Mouse (Mus musculus) heart, adult 2 months (tissue): ENCODE data around the gene Pdpk1.

Source experiments
- EP300 ChIP-seq: fragments of 200-500 bp; IDR thresholded peaks from 2 replicates; pipeline ENCODE4 v1.6.1; 2011; ENCODE audit warnings: low read depth, low read length, control low read depth; ENCODE audit not compliant: insufficient read depth
- POLR2A ChIP-seq: fragments of 200-500 bp; IDR thresholded peaks from 2 replicates; pipeline ENCODE4 v1.6.1; 2011; ENCODE audit warnings: mild to moderate bottlenecking, low read depth, low read length, control low read depth; ENCODE audit not compliant: insufficient read depth

DNA sequence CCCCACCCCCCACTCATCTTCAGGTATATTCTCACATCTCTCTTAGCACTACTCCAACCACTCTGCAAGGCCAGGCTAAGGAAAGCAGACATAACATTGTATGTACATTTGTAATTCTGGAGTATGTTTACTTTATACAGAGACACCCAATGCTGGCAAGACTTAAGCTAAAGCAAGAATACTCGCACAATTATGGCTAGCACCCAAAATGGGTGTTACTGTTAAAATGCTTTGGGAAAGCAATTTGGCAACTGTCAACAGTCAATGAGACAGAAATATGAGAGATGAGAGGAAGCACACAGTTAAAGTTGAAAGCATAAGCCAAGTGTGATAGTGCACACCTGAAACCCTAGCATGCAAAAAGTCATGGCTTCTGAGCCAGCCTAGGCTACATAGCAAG is 39.5 kb downstream of the Pdpk1 start:
- TF ChIP-seq EP300 (no peak), POLR2A (no peak)
